9 mouse cellular contexts compared by ENCODE assay signal in the genomic region with DNA sequence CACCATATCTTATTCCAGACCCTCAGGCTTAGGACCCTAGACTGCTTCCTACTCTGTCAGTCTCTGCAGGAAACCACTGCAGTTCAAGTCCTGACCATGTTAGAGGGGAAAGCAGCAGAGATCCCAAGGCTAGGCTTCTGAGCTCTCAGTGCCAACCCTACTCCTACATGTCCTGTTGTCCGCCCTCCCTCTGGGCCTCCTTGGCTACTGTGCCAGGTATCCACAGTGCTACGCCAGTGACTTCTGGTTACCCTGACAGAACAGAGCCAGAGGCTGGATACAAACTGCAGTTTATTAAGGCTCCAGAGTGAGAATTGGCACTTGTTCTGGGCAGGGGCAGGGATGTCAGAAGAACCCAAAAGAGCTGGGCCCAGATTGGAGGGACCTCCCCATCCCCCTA. TPM values are rescaled to one million over a fixed set of nuclear protein-coding genes. Genes with fewer than 3 reads are reported as not detected.
A peak's percentile ranks its signal among the peaks of the same experiment; 100 is the strongest.
DNase-seq lines count a peak whose midpoint lies in the region; ATAC-seq and TF ChIP-seq lines count a peak whose summit lies in the region.
"Had no signal": no experiment of that assay in that cellular context is flagged by ENCODE, and none has a peak within 500 bp of the region (broad histone marks: within the 10 kb centered on the region; RNA-seq: fewer than 3 reads in every experiment).

No protein-coding gene starts in this region.

- no peak for TF ChIP-seq EP300 in lung, postnatal 0 days (IDR thresholded peaks at IDR 0.05)
- TF ChIP-seq EP300 in stomach, postnatal 0 days (optimal IDR thresholded peaks at IDR 0.05), result no peak

- H3K27ac ChIP-seq in heart, embryonic 12.5 days (ENCODE audit: poor library complexity, severe bottlenecking), result no peak overlapping the region
- H3K27ac ChIP-seq in lung, postnatal 0 days (ENCODE audit: low read length), result no peak overlapping the region
- no peak overlapping the region for H3K27ac ChIP-seq in forebrain, embryonic 14.5 days (ENCODE audit: low read depth, low read length)
- H3K27ac ChIP-seq in stomach, postnatal 0 days (replicated peaks), result no peak overlapping the region

- no peak for DNase-seq in heart, adult 9 months (ENCODE audit: low spot score in 2 of 2)
- no peak for DNase-seq in lung, postnatal 0 days (ENCODE audit: low spot score)
- DNase-seq in lung, postnatal 10 days, result no peak
- DNase-seq in forebrain, embryonic 14.5 days (ENCODE audit: low spot score), result no peak
- no peak for DNase-seq in stomach, postnatal 0 days (ENCODE audit: low spot score)
- no peak for DNase-seq in testis, postnatal 14 days (ENCODE audit: low spot score)

- 76% methylated on average over 2 of the region's 2 CpGs for WGBS in heart, embryonic 12.5 days
- WGBS in lung, postnatal 0 days, result 100% methylated on average over 2 of the region's 2 CpGs
- WGBS in forebrain, embryonic 14.5 days, result 92% methylated on average over 2 of the region's 2 CpGs
- WGBS in stomach, postnatal 0 days, result 85% methylated on average over 2 of the region's 2 CpGs

- H3K36me3 ChIP-seq in heart, embryonic 12.5 days, result peaks cover 65% of the 10 kb centered on the region
- H3K36me3 ChIP-seq in lung, postnatal 0 days (ENCODE audit: insufficient read depth, low read length), result 0 out of 2 replicates have a peak, but pooled peaks cover 15% of the 10 kb centered on the region
- H3K36me3 ChIP-seq in forebrain, embryonic 14.5 days (ENCODE audit: control insufficient read depth, insufficient read depth, low read length), result peaks cover 68% of the 10 kb centered on the region
- H3K36me3 ChIP-seq in myocyte (ENCODE audit: control insufficient read depth, insufficient read depth), result no peaks in the 10 kb centered on the region
- peaks cover 3% of the 10 kb centered on the region for H3K36me3 ChIP-seq in stomach, postnatal 0 days (ENCODE audit: control insufficient read depth, insufficient read depth, low read length)

- TF ChIP-seq POLR2A in myocyte (IDR thresholded peaks at IDR 0.05; ENCODE audit: insufficient read length, low read depth), result no peak

- H3ac ChIP-seq in myocyte (ENCODE audit: control insufficient read depth, insufficient read length), result no peak overlapping the region

- peaks cover 10% of the 10 kb centered on the region for H3K4me1 ChIP-seq in heart, embryonic 12.5 days (replicated peaks)
- H3K4me1 ChIP-seq in lung, postnatal 0 days (ENCODE audit: insufficient read depth, low read depth, low read length), result peaks cover 5% of the 10 kb centered on the region; the same call in 1 of the 2 replicates
- peaks cover 5% of the 10 kb centered on the region; the same call in 1 of the 2 replicates for H3K4me1 ChIP-seq in forebrain, embryonic 14.5 days (ENCODE audit: control insufficient read depth, insufficient read depth, low read length)
- H3K4me1 ChIP-seq in stomach, postnatal 0 days (replicated peaks; ENCODE audit: control insufficient read depth, insufficient read depth), result peaks cover 4% of the 10 kb centered on the region

- H3K4me2 ChIP-seq in heart, embryonic 12.5 days, result no peak overlapping the region
- no peak overlapping the region for H3K4me2 ChIP-seq in lung, postnatal 0 days (replicated peaks; ENCODE audit: low read depth, low read length)
- no peak overlapping the region for H3K4me2 ChIP-seq in forebrain, embryonic 14.5 days (ENCODE audit: low read length)
- H3K4me2 ChIP-seq in myocyte (ENCODE audit: low read depth), result no peak overlapping the region
- no peak overlapping the region for H3K4me2 ChIP-seq in stomach, postnatal 0 days (replicated peaks; ENCODE audit: low read depth)

- no peaks in the 10 kb centered on the region for H3K79me2 ChIP-seq in myocyte (ENCODE audit: control insufficient read depth, insufficient read depth)

- TF ChIP-seq CTCF in lung, postnatal 0 days (IDR thresholded peaks at IDR 0.05), result 0 out of 2 replicates have a peak, but pooled peaks have one; percentile 18
- no peak for TF ChIP-seq CTCF in stomach, postnatal 0 days (IDR thresholded peaks at IDR 0.05; ENCODE audit: low read depth)

- peak; percentile 3; the same call in 1 of the 2 replicates for ATAC-seq in heart, embryonic 12.5 days (ENCODE audit: insufficient number of reproducible peaks, low FRiP score)
- ATAC-seq in lung, postnatal 0 days, result no peak
- peak; percentile 10 for ATAC-seq in forebrain, embryonic 14.5 days
- no peak for ATAC-seq in stomach, postnatal 0 days (ENCODE audit: low FRiP score, low TSS enrichment)

- no peak overlapping the region for H3K9ac ChIP-seq in heart, embryonic 12.5 days
- no peak overlapping the region for H3K9ac ChIP-seq in lung, postnatal 0 days (replicated peaks; ENCODE audit: low read depth)
- no peak overlapping the region for H3K9ac ChIP-seq in forebrain, embryonic 14.5 days (ENCODE audit: low read length)
- H3K9ac ChIP-seq in stomach, postnatal 0 days (ENCODE audit: low read length), result no peak overlapping the region

- H3K4me3 ChIP-seq in heart, embryonic 12.5 days, result no peak overlapping the region
- H3K4me3 ChIP-seq in lung, postnatal 0 days (ENCODE audit: low read depth, low read length), result no peak overlapping the region
- H3K4me3 ChIP-seq in forebrain, embryonic 14.5 days (ENCODE audit: low read depth, low read length), result no peak overlapping the region
- H3K4me3 ChIP-seq in myocyte, result peak overlapping the region; percentile 52
- no peak overlapping the region for H3K4me3 ChIP-seq in stomach, postnatal 0 days (ENCODE audit: low read depth, low read length)

- no peaks in the 10 kb centered on the region for H3K9me3 ChIP-seq in heart, embryonic 12.5 days (replicated peaks)
- no peaks in the 10 kb centered on the region for H3K9me3 ChIP-seq in lung, postnatal 0 days (ENCODE audit: low read length)
- no peaks in the 10 kb centered on the region for H3K9me3 ChIP-seq in forebrain, embryonic 14.5 days (replicated peaks; ENCODE audit: control insufficient read depth, low read length)
- H3K9me3 ChIP-seq in stomach, postnatal 0 days (ENCODE audit: control insufficient read depth, low read length), result no peaks in the 10 kb centered on the region

- H3K27me3 ChIP-seq in heart, embryonic 12.5 days (replicated peaks), result no peaks in the 10 kb centered on the region
- H3K27me3 ChIP-seq in lung, postnatal 0 days (replicated peaks; ENCODE audit: insufficient read depth, low read length), result no peaks in the 10 kb centered on the region
- H3K27me3 ChIP-seq in forebrain, embryonic 14.5 days (replicated peaks; ENCODE audit: control insufficient read depth, insufficient read depth, low read length), result no peaks in the 10 kb centered on the region
- peaks cover 14% of the 10 kb centered on the region for H3K27me3 ChIP-seq in myocyte (ENCODE audit: control insufficient read depth, insufficient read depth, insufficient read length)
- H3K27me3 ChIP-seq in stomach, postnatal 0 days (ENCODE audit: control insufficient read depth, insufficient read depth, low read length), result no peaks in the 10 kb centered on the region

TF ChIP-seq in myocyte, 11 proteins besides CTCF, POLR2A, EP300 and RAD21:
- TF ChIP-seq CEBPB (IDR thresholded peaks at IDR 0.05; ENCODE audit: insufficient read depth, poor library complexity, severe bottlenecking) (no peak), USF1 (IDR thresholded peaks at IDR 0.05; ENCODE audit: low read depth) (no peak), MAX (IDR thresholded peaks at IDR 0.05; ENCODE audit: low read depth) (no peak), TCF3 (IDR thresholded peaks at IDR 0.05; ENCODE audit: insufficient read length, low read depth) (no peak), MYOG (IDR thresholded peaks at IDR 0.05; ENCODE audit: control insufficient read depth in 1 of 3, insufficient read depth in 1 of 3, insufficient read length in 2 of 3, low read depth in 2 of 3) (no peak), REST (IDR thresholded peaks at IDR 0.05; ENCODE audit: insufficient read depth, insufficient read length) (no peak)

RNA-seq across cellular contexts. Expression of a gene that starts 0.7 kb away (rescaled TPM):
- 87.7 and 97.8 TPM in 2 replicates for polyA plus RNA-seq in heart, embryonic 12.5 days (2016; fragmentation: Nextera tagmentation; extraction: Ambion mirVana)
- 107 and 110 TPM in 2 replicates for polyA plus RNA-seq in lung, postnatal 0 days (2015; fragmentation: Nextera tagmentation; extraction: Ambion mirVana)
- polyA plus RNA-seq in forebrain, embryonic 14.5 days (2014; fragmentation: Nextera tagmentation; extraction: Ambion mirVana), result 41.1 and 44.3 TPM in 2 replicates
- 40.4 TPM for polyA plus RNA-seq in myocyte (2012; fragmentation: generic; extraction: Trizol)
- 46.1 and 52.6 TPM in 2 replicates for polyA plus RNA-seq in stomach, postnatal 0 days (2015; fragmentation: Nextera tagmentation; extraction: Ambion mirVana)

RNA-seq across cellular contexts. Expression of a gene that starts 8.6 kb away (rescaled TPM):
- polyA plus RNA-seq in heart, embryonic 12.5 days (2016; fragmentation: Nextera tagmentation; extraction: Ambion mirVana), result 142 and 160 TPM in 2 replicates
- polyA plus RNA-seq in lung, postnatal 0 days (2015; fragmentation: Nextera tagmentation; extraction: Ambion mirVana), result 111 and 121 TPM in 2 replicates
- 116 and 164 TPM in 2 replicates for polyA plus RNA-seq in forebrain, embryonic 14.5 days (2014; fragmentation: Nextera tagmentation; extraction: Ambion mirVana)
- polyA plus RNA-seq in myocyte (2012; fragmentation: generic; extraction: Trizol), result 249 TPM
- 109 and 118 TPM in 2 replicates for polyA plus RNA-seq in stomach, postnatal 0 days (2015; fragmentation: Nextera tagmentation; extraction: Ambion mirVana)

RNA-seq across cellular contexts. Expression of a gene that starts 15.5 kb away (rescaled TPM):
- 29.1 and 30.9 TPM in 2 replicates for polyA plus RNA-seq in heart, embryonic 12.5 days (2016; fragmentation: Nextera tagmentation; extraction: Ambion mirVana)
- polyA plus RNA-seq in lung, postnatal 0 days (2015; fragmentation: Nextera tagmentation; extraction: Ambion mirVana), result 19.0 and 19.3 TPM in 2 replicates
- 19.3 and 20.3 TPM in 2 replicates for polyA plus RNA-seq in forebrain, embryonic 14.5 days (2014; fragmentation: Nextera tagmentation; extraction: Ambion mirVana)
- 15.5 TPM for polyA plus RNA-seq in myocyte (2012; fragmentation: generic; extraction: Trizol)
- 16.6 and 21.3 TPM in 2 replicates for polyA plus RNA-seq in stomach, postnatal 0 days (2015; fragmentation: Nextera tagmentation; extraction: Ambion mirVana)

RNA-seq across cellular contexts. Expression of a gene that starts 16.3 kb away (rescaled TPM):
- 384 and 391 TPM in 2 replicates for polyA plus RNA-seq in heart, embryonic 12.5 days (2016; fragmentation: Nextera tagmentation; extraction: Ambion mirVana)
- polyA plus RNA-seq in lung, postnatal 0 days (2015; fragmentation: Nextera tagmentation; extraction: Ambion mirVana), result 378 and 390 TPM in 2 replicates
- 207 and 214 TPM in 2 replicates for polyA plus RNA-seq in forebrain, embryonic 14.5 days (2014; fragmentation: Nextera tagmentation; extraction: Ambion mirVana)
- polyA plus RNA-seq in myocyte (2012; fragmentation: generic; extraction: Trizol), result 250 TPM
- polyA plus RNA-seq in stomach, postnatal 0 days (2015; fragmentation: Nextera tagmentation; extraction: Ambion mirVana), result 265 and 289 TPM in 2 replicates

RNA-seq across cellular contexts. Expression of a gene that starts 34.7 kb away (rescaled TPM):
- polyA plus RNA-seq in heart, embryonic 12.5 days (2016; fragmentation: Nextera tagmentation; extraction: Ambion mirVana), result 8.7 and 9.4 TPM in 2 replicates
- 3.0 and 3.4 TPM in 2 replicates for polyA plus RNA-seq in lung, postnatal 0 days (2015; fragmentation: Nextera tagmentation; extraction: Ambion mirVana)
- 18.3 and 21.7 TPM in 2 replicates for polyA plus RNA-seq in forebrain, embryonic 14.5 days (2014; fragmentation: Nextera tagmentation; extraction: Ambion mirVana)
- polyA plus RNA-seq in myocyte (2012; fragmentation: generic; extraction: Trizol), result 0.49 TPM
- polyA plus RNA-seq in stomach, postnatal 0 days (2015; fragmentation: Nextera tagmentation; extraction: Ambion mirVana), result 2.5 and 2.8 TPM in 2 replicates
- polyA plus RNA-seq: erythroblast, embryonic 14.5 days had no signal

Comparison
In these comparisons a context has a peak if more than half of its experiments do, and no peak if none do; other contexts are left out.
1. ATAC-seq: peak in heart, embryonic 12.5 days (single experiment) and forebrain, embryonic 14.5 days (single experiment); none in lung, postnatal 0 days (single experiment) and stomach, postnatal 0 days (single experiment).